In genomic region chr13:48763701-48764245, GRCm38 (mm10) we compare ENCODE assay signal across 19 mouse cellular contexts.
DNase-seq lines count a peak whose midpoint lies in the region; ATAC-seq lines count a peak whose summit lies in the region.
"Had no signal": no experiment of that assay in that cellular context is flagged by ENCODE, and none has a peak within 500 bp of the region (broad histone marks: within the 10 kb centered on the region; RNA-seq: fewer than 3 reads in every experiment).

No protein-coding gene starts in this region.

- DNase-seq in embryo, embryonic 10.5 days (ENCODE audit: low spot score) = peak; percentile 10
- no peak for DNase-seq in embryo, embryonic 11 days
- peak; percentile 25 for DNase-seq in midbrain, embryonic 14.5 days
- no peak for DNase-seq in cerebellum, postnatal 36 days
- DNase-seq: adrenal gland, postnatal 14 days; cerebellum, adult 18-20 months; cerebellum, adult 9-11 months; gastrocnemius, postnatal 10 days; heart, adult 2 months had no signal

- H3K36me3 ChIP-seq in midbrain, embryonic 12.5 days = no peaks in the 10 kb centered on the region
- H3K36me3 ChIP-seq in midbrain, embryonic 16.5 days (ENCODE audit: control insufficient read depth, insufficient read depth, low read length) = no peaks in the 10 kb centered on the region
- no peaks in the 10 kb centered on the region for H3K36me3 ChIP-seq in midbrain, embryonic 14.5 days (ENCODE audit: control insufficient read depth, insufficient read depth, low read length)
- no peaks in the 10 kb centered on the region for H3K36me3 ChIP-seq in forebrain, embryonic 12.5 days (replicated peaks)
- H3K36me3 ChIP-seq: embryonic facial prominence, embryonic 13.5 days; forebrain, embryonic 15.5 days; heart, embryonic 12.5 days had no signal

- 0 out of 2 replicates have a peak overlapping the region, but pooled peaks have one; percentile 5 for H3K9ac ChIP-seq in midbrain, embryonic 12.5 days (replicated peaks)
- no peak overlapping the region for H3K9ac ChIP-seq in midbrain, embryonic 16.5 days (ENCODE audit: low read depth, low read length)
- no peak overlapping the region for H3K9ac ChIP-seq in midbrain, embryonic 14.5 days (replicated peaks; ENCODE audit: low read length)
- no peak overlapping the region for H3K9ac ChIP-seq in forebrain, embryonic 12.5 days
- H3K9ac ChIP-seq: embryonic facial prominence, embryonic 13.5 days; forebrain, embryonic 15.5 days; heart, embryonic 12.5 days had no signal

- H3K27me3 ChIP-seq in midbrain, embryonic 12.5 days = peaks cover 14% of the 10 kb centered on the region
- 0 out of 2 replicates have a peak, but pooled peaks cover 2% of the 10 kb centered on the region for H3K27me3 ChIP-seq in midbrain, embryonic 16.5 days (ENCODE audit: control insufficient read depth, insufficient read depth, low read depth, low read length)
- H3K27me3 ChIP-seq in midbrain, embryonic 14.5 days (ENCODE audit: control insufficient read depth, insufficient read depth, low read length) = no peaks in the 10 kb centered on the region
- peaks cover 3% of the 10 kb centered on the region; the same call in 1 of the 2 replicates for H3K27me3 ChIP-seq in forebrain, embryonic 12.5 days
- H3K27me3 ChIP-seq: forebrain, embryonic 15.5 days had no signal

- H3K27ac ChIP-seq in midbrain, embryonic 12.5 days (replicated peaks) = peak overlapping the region; percentile 42
- H3K27ac ChIP-seq in midbrain, embryonic 16.5 days (ENCODE audit: low read length) = no peak overlapping the region
- no peak overlapping the region for H3K27ac ChIP-seq in midbrain, embryonic 14.5 days (replicated peaks; ENCODE audit: low read depth, low read length)
- H3K27ac ChIP-seq in forebrain, embryonic 12.5 days = no peak overlapping the region
- H3K27ac ChIP-seq: embryonic facial prominence, embryonic 13.5 days; forebrain, embryonic 15.5 days; heart, adult 2 months had no signal

- ATAC-seq in midbrain, embryonic 12.5 days (ENCODE audit: low FRiP score, low read depth) = no peak
- no peak for ATAC-seq in midbrain, embryonic 16.5 days
- ATAC-seq in common myeloid progenitor, adult 5-6 weeks (replicated peaks; ENCODE audit: low read depth, poor library complexity, severe bottlenecking) = 0 out of 2 replicates have a peak, but pooled peaks have one; percentile 54
- ATAC-seq in midbrain, embryonic 14.5 days (ENCODE audit: low FRiP score, low TSS enrichment) = no peak
- ATAC-seq in forebrain, embryonic 12.5 days (ENCODE audit: low FRiP score) = no peak
- ATAC-seq: forebrain, embryonic 15.5 days; hindbrain, embryonic 16.5 days; inflammation-experienced regulatory T-cells, adult 6 months; intestine, postnatal 0 days had no signal

- 0 out of 2 replicates have a peak overlapping the region, but pooled peaks have one; percentile 1 for H3K4me2 ChIP-seq in midbrain, embryonic 12.5 days (replicated peaks)
- H3K4me2 ChIP-seq in midbrain, embryonic 16.5 days (ENCODE audit: low read length) = no peak overlapping the region
- no peak overlapping the region for H3K4me2 ChIP-seq in midbrain, embryonic 14.5 days (ENCODE audit: low read length)
- no peak overlapping the region for H3K4me2 ChIP-seq in forebrain, embryonic 12.5 days
- H3K4me2 ChIP-seq: embryonic facial prominence, embryonic 13.5 days; forebrain, embryonic 15.5 days; heart, embryonic 12.5 days had no signal

- H3K9me3 ChIP-seq in midbrain, embryonic 12.5 days = no peaks in the 10 kb centered on the region
- no peaks in the 10 kb centered on the region for H3K9me3 ChIP-seq in midbrain, embryonic 16.5 days (replicated peaks; ENCODE audit: control insufficient read depth, low read length, poor library complexity, severe bottlenecking)
- H3K9me3 ChIP-seq in midbrain, embryonic 14.5 days (ENCODE audit: control insufficient read depth, low read length) = no peaks in the 10 kb centered on the region
- H3K9me3 ChIP-seq in forebrain, embryonic 12.5 days = no peaks in the 10 kb centered on the region
- H3K9me3 ChIP-seq: embryonic facial prominence, embryonic 13.5 days; forebrain, embryonic 15.5 days; heart, embryonic 12.5 days had no signal

- H3K4me1 ChIP-seq in midbrain, embryonic 12.5 days = peaks cover 9% of the 10 kb centered on the region; the same call in 1 of the 2 replicates
- peaks cover 7% of the 10 kb centered on the region for H3K4me1 ChIP-seq in midbrain, embryonic 16.5 days (ENCODE audit: control insufficient read depth, insufficient read depth, low read length)
- H3K4me1 ChIP-seq in midbrain, embryonic 14.5 days (ENCODE audit: control insufficient read depth, insufficient read depth, low read length) = 0 out of 2 replicates have a peak, but pooled peaks cover 3% of the 10 kb centered on the region
- H3K4me1 ChIP-seq in forebrain, embryonic 12.5 days = peaks cover 24% of the 10 kb centered on the region
- H3K4me1 ChIP-seq: embryonic facial prominence, embryonic 13.5 days had no signal

- no peak overlapping the region for H3K4me3 ChIP-seq in midbrain, embryonic 12.5 days
- H3K4me3 ChIP-seq in midbrain, embryonic 16.5 days (ENCODE audit: low read depth, low read length) = no peak overlapping the region
- no peak overlapping the region for H3K4me3 ChIP-seq in midbrain, embryonic 14.5 days (replicated peaks; ENCODE audit: low read depth, low read length)
- no peak overlapping the region for H3K4me3 ChIP-seq in forebrain, embryonic 12.5 days (replicated peaks)
- H3K4me3 ChIP-seq: embryonic facial prominence, embryonic 13.5 days; forebrain, embryonic 15.5 days; heart, adult 2 months; heart, embryonic 12.5 days had no signal

- WGBS in midbrain, embryonic 12.5 days = 18% methylated on average over 11 of the region's 11 CpGs
- WGBS in midbrain, embryonic 16.5 days = 23% methylated on average over 11 of the region's 11 CpGs
- 23% methylated on average over 11 of the region's 11 CpGs for WGBS in midbrain, embryonic 14.5 days
- WGBS in forebrain, embryonic 12.5 days = 29% methylated on average over 11 of the region's 11 CpGs

Comparison
In these comparisons a context has a peak if more than half of its experiments do, and no peak if none do; other contexts are left out.
1. DNase-seq: peak in embryo, embryonic 10.5 days (single experiment) and midbrain, embryonic 14.5 days (single experiment); none in embryo, embryonic 11 days (single experiment) and cerebellum, postnatal 36 days (0 of 2).